Mouse (Mus musculus) lung, adult 18-20 months (tissue): ENCODE measurements around the gene Tlr13.
"Not testable (repeated sequence)": the region's sequence is repeated elsewhere in the genome, so short reads cannot be mapped to it uniquely, and the experiment has no call there.

Source experiments
- DNase-seq, 2 experiments: peaks; one replicate each; pipeline ENCODE4 v3.0.0; 2022; ENCODE audit warnings: mixed read lengths in 2 of 2

The Tlr13 gene

GRCm38 (mm10) chrX:106186713-106187649 lies 44.0 kb downstream of the Tlr13 start, which contains the start of gene Pgk1:
Gene Pgk1 (plus strand): TSS chrX:106187100.
- peak; percentile 95 to 96 for DNase-seq

- DNase-seq, result peak; percentile 43 to 73
These were observed 44.7 kb downstream of the Tlr13 start for GRCm38 (mm10) chrX:106187737-106188136.

- no peak for DNase-seq
These were observed 46.4 kb downstream of the Tlr13 start for GRCm38 (mm10) chrX:106189356-106189755.

GRCm38 (mm10) chrX:106190091-106190490 lies 47.1 kb downstream of the Tlr13 start:
- DNase-seq, result no peak

- not testable (repeated sequence) for DNase-seq
These were observed 51.4 kb downstream of the Tlr13 start for GRCm38 (mm10) chrX:106194361-106194760.

- no peak for DNase-seq
These were observed 54.3 kb downstream of the Tlr13 start for GRCm38 (mm10) chrX:106197308-106197707.

- DNase-seq, result no peak
These were observed 55.9 kb downstream of the Tlr13 start for GRCm38 (mm10) chrX:106198904-106199303.

- no peak for DNase-seq
These were observed 66.1 kb downstream of the Tlr13 start for GRCm38 (mm10) chrX:106209100-106209499.
